Comparison of ENCODE assay signal across 8 mouse cellular contexts in genomic region chr5:36581924-36582642, GRCm38 (mm10). TPM values are rescaled to one million over a fixed set of nuclear protein-coding genes. Genes with fewer than 3 reads are reported as not detected.
DNase-seq lines count a peak whose midpoint lies in the region; ATAC-seq lines count a peak whose summit lies in the region.

No protein-coding gene starts in this region.

- H3K4me2 ChIP-seq in kidney, embryonic 15.5 days = peak overlapping the region; percentile 88

- H3K9me3 ChIP-seq in heart, embryonic 10.5 days = no peaks in the 10 kb centered on the region
- H3K9me3 ChIP-seq in kidney, embryonic 15.5 days (replicated peaks) = no peaks in the 10 kb centered on the region

- H3K9ac ChIP-seq in kidney, embryonic 15.5 days = peak overlapping the region; percentile 67

- ATAC-seq in erythroblast, adult 5-6 weeks (replicated peaks; ENCODE audit: low FRiP score, poor library complexity, severe bottlenecking) = peak; percentile 92
- ATAC-seq in kidney, embryonic 15.5 days (replicated peaks; ENCODE audit: low FRiP score) = peak; percentile 95
- ATAC-seq in monocyte, adult 5-6 weeks (replicated peaks; ENCODE audit: insufficient number of reproducible peaks, low FRiP score, low TSS enrichment, poor library complexity, severe bottlenecking) = peak; percentile 94

- H3K36me3 ChIP-seq in heart, embryonic 10.5 days = no peaks in the 10 kb centered on the region
- no peaks in the 10 kb centered on the region for H3K36me3 ChIP-seq in kidney, embryonic 15.5 days

- peak; percentile 99 for DNase-seq in B cell, adult 2 months
- DNase-seq in brain, adult 2 months (ENCODE audit: low read depth, low spot score) = peak; percentile 99
- peak; percentile 100 for DNase-seq in heart, embryonic 10.5 days (ENCODE audit: low spot score)
- DNase-seq in liver = peak; percentile 100
- DNase-seq in spleen, postnatal 4 days (ENCODE audit: low spot score in 2 of 2) = peak; percentile 100

- peaks cover 34% of the 10 kb centered on the region for H3K4me1 ChIP-seq in heart, embryonic 10.5 days
- H3K4me1 ChIP-seq in kidney, embryonic 15.5 days = peaks cover 32% of the 10 kb centered on the region

- peak overlapping the region; percentile 91 for H3K27ac ChIP-seq in heart, embryonic 10.5 days
- peak overlapping the region; percentile 89 for H3K27ac ChIP-seq in kidney, embryonic 15.5 days

- H3K27me3 ChIP-seq in heart, embryonic 10.5 days (ENCODE audit: insufficient read depth, poor library complexity, severe bottlenecking) = no peaks in the 10 kb centered on the region
- no peaks in the 10 kb centered on the region for H3K27me3 ChIP-seq in kidney, embryonic 15.5 days

- 2% methylated on average over 54 of the region's 54 CpGs for WGBS in heart, embryonic 10.5 days
- WGBS in kidney, embryonic 15.5 days = 1% methylated on average over 52 of the region's 54 CpGs

- H3K4me3 ChIP-seq in heart, embryonic 10.5 days = peak overlapping the region; percentile 74
- peak overlapping the region; percentile 70 for H3K4me3 ChIP-seq in kidney, embryonic 15.5 days (replicated peaks)

RNA-seq across cellular contexts. Expression of gene Tbc1d14, which starts 11.0 kb away (rescaled TPM):
- 8.1 and 15.9 TPM in 2 replicates for total RNA-seq in erythroblast, adult 5-6 weeks (2015; ENCODE audit: low replicate concordance)
- total RNA-seq in erythroblast, adult 5-6 weeks (2017; ENCODE audit: low replicate concordance) = 11.3 and 12.1 TPM in 2 replicates
- polyA plus RNA-seq in heart, embryonic 10.5 days (2016; fragmentation: Nextera tagmentation; extraction: Ambion mirVana) = 22.5 and 26.8 TPM in 2 replicates
- polyA plus RNA-seq in kidney, embryonic 15.5 days (2015; fragmentation: Nextera tagmentation; extraction: Ambion mirVana) = 45.2 and 46.2 TPM in 2 replicates
- 13.0 to 38.8 TPM (median 18.7 TPM) in 3 replicates for total RNA-seq in monocyte, adult 5-6 weeks (2017)

Comparison
In these comparisons a context has a peak if more than half of its experiments do, and no peak if none do; other contexts are left out.
1. Peak in every context shown above with its lines: DNase-seq, ATAC-seq, H3K4me3 ChIP-seq and H3K27ac ChIP-seq.